Mouse (Mus musculus) common myeloid progenitor, adult 5-6 weeks (primary cell): ENCODE measurements around the gene 9330161L09Rik. TPM values are rescaled to one million over a fixed set of nuclear protein-coding genes. Genes with fewer than 3 reads are reported as not detected.

Experiments
- total RNA-seq: library from RNA; stranded (forward); fragments of 200-1000, 187-1606 nt; gene quantifications from 2 replicates; pipeline ENCODE4 v1.2.3, GENCODE M21; 2017

The 9330161L09Rik gene
- total RNA-seq, 1 experiment from 2014 or later, result 2.5 TPM

Other genes with a start within 250 kb of the 9330161L09Rik start
- not detected in 2 replicates for gene Prima1, start 165.7 kb downstream of the 9330161L09Rik start, total RNA-seq
- not detected in 2 replicates for gene Fam181a, start 96.8 kb downstream of the 9330161L09Rik start, total RNA-seq
- not detected in 2 replicates for gene Asb2, start 51.8 kb downstream of the 9330161L09Rik start, total RNA-seq
- 3.0 and 4.2 TPM in 2 replicates for gene Otub2, start 19.1 kb downstream of the 9330161L09Rik start, total RNA-seq
- gene Ddx24, start 18.0 kb upstream of the 9330161L09Rik start, total RNA-seq, result 124 and 139 TPM in 2 replicates
- 32.3 and 56.2 TPM in 2 replicates for gene Ifi27, start 26.4 kb upstream of the 9330161L09Rik start, total RNA-seq
- 4.0 and 11.3 TPM in 2 replicates for gene Ifi27l2a, start 35.9 kb upstream of the 9330161L09Rik start, total RNA-seq
- not detected in 2 replicates for gene Ifi27l2b, start 49.4 kb upstream of the 9330161L09Rik start, total RNA-seq
- gene Ppp4r4, start 124.5 kb upstream of the 9330161L09Rik start, total RNA-seq, result 0.59 TPM in 1 of 2 replicates, not detected in the other
- not detected in 2 replicates for gene Serpina10, start 223.6 kb upstream of the 9330161L09Rik start, total RNA-seq
- gene Serpina6, start 249.4 kb upstream of the 9330161L09Rik start, total RNA-seq, result not detected in 2 replicates